Mouse (Mus musculus) embryonic facial prominence, embryonic 13.5 days (tissue): ENCODE results near the gene Uggt1. TPM values are rescaled to one million over a fixed set of nuclear protein-coding genes. Genes with fewer than 3 reads are reported as not detected.

ENCODE experiments used
- ATAC-seq: fragments of 200-750 bp; cut with Nextera tagmentation; 2 replicates; pipeline ENCODE4 v1.8.0; 2017; ENCODE audit warnings: low read depth; ENCODE audit not compliant: insufficient number of reproducible peaks, insufficient read depth, low FRiP score, low TSS enrichment
- H3K27ac ChIP-seq: fragments of 300-500 bp; sonication (generic); 2 replicates; pipeline ENCODE4 v1.5.1; 2015; ENCODE audit warnings: moderate library complexity, mild to moderate bottlenecking, inconsistent platforms
- H3K27me3 ChIP-seq: fragments of 300-500 bp; sonication (generic); 2 replicates; pipeline ENCODE4 v1.6.1; 2015; ENCODE audit warnings: mild to moderate bottlenecking, inconsistent platforms
- H3K36me3 ChIP-seq: fragments of 300-500 bp; sonication (generic); 2 replicates; pipeline ENCODE4 v1.6.1; 2015; ENCODE audit warnings: mild to moderate bottlenecking, inconsistent platforms
- H3K4me1 ChIP-seq: fragments of 300-500 bp; sonication (generic); 2 replicates; pipeline ENCODE4 v1.6.1; 2015; ENCODE audit warnings: inconsistent platforms
- H3K4me2 ChIP-seq: fragments of 300-500 bp; sonication (generic); 2 replicates; pipeline ENCODE4 v1.6.1; 2015; ENCODE audit warnings: moderate library complexity, mild to moderate bottlenecking, inconsistent platforms
- H3K4me3 ChIP-seq: fragments of 300-500 bp; sonication (generic); 2 replicates; pipeline ENCODE4 v1.5.1; 2015; ENCODE audit warnings: mild to moderate bottlenecking, inconsistent platforms
- H3K9ac ChIP-seq: fragments of 300-500 bp; sonication (generic); 2 replicates; pipeline ENCODE4 v1.6.1; 2015; ENCODE audit warnings: mild to moderate bottlenecking, inconsistent platforms
- H3K9me3 ChIP-seq: fragments of 300-500 bp; sonication (generic); 2 replicates; pipeline ENCODE4 v1.6.1; 2016; ENCODE audit warnings: inconsistent platforms
- WGBS: fragments of 180-500 bp; shearing (Covaris S2); methylation state at CpG from one replicate; pipeline ENCODE4 v1.1.7; 2015; ENCODE audit warnings: mixed read lengths; 5-methylcytosine and 5-hydroxymethylcytosine counted together
- polyA plus RNA-seq: library from polyadenylated mRNA; unstranded; fragments of >200 nt; fragmentation: Nextera tagmentation; extraction: Ambion mirVana; gene quantifications from 2 replicates; pipeline ENCODE4 v1.2.1, GENCODE M21; 2015

Uggt1 gene
- polyA plus RNA-seq, 1 experiment from 2014 or later, result 54.4 TPM

- Histone ChIP-seq H3K27ac (0 out of 2 replicates have a peak overlapping the region, but pooled peaks have one; percentile 16), H3K4me3 (no peak overlapping the region), H3K9me3 (no peaks in the 10 kb centered on the region), H3K4me1 (no peaks in the 10 kb centered on the region), H3K36me3 (peaks cover 92% of the 10 kb centered on the region), H3K9ac (no peak overlapping the region), H3K4me2 (no peak overlapping the region), H3K27me3 (no peaks in the 10 kb centered on the region)
- 82% methylated on average over 9 of the region's 9 CpGs for WGBS
- ATAC-seq, result no peak
Observed at GRCm38 (mm10) chr1:36161208-36161607, 83.3 kb downstream of the Uggt1 start.

GRCm38 (mm10) chr1:36160246-36160645, 84.3 kb downstream of the Uggt1 start:
- no peaks in the 10 kb centered on the region for H3K9me3 ChIP-seq
- no peak overlapping the region for H3K9ac ChIP-seq
- no peak overlapping the region for H3K4me3 ChIP-seq
- 89% methylated on average over 8 of the region's 8 CpGs for WGBS
- no peak for ATAC-seq
- no peak overlapping the region for H3K4me2 ChIP-seq
- H3K27ac ChIP-seq, result no peak overlapping the region
- H3K36me3 ChIP-seq, result peaks cover 92% of the 10 kb centered on the region
- no peaks in the 10 kb centered on the region for H3K27me3 ChIP-seq
- H3K4me1 ChIP-seq, result no peaks in the 10 kb centered on the region

DNA sequence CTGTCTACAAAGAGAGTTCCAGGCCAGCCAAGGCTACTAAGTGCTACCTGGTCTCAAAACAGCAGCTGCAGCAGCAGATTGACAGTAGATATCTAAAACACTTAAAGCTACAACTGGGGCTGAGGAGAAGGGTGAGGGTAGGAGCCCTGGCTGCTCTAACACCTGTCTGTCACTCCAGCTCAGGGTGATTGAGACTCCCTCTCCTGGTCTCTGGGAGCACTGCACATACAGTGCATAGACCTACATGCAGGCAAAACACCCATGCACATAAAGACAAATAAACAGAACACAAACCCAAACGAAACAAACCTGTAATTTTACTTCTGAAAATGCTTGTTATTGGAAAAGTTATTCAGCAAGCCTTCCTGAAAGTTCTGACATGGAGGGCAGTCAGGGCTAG, 95.1 kb downstream of the Uggt1 start:
- WGBS, result 60% methylated on average over 1 of the region's 1 CpGs
- no peak overlapping the region for H3K4me3 ChIP-seq
- H3K9ac ChIP-seq, result no peak overlapping the region
- H3K36me3 ChIP-seq, result peaks cover 80% of the 10 kb centered on the region
- H3K4me1 ChIP-seq, result no peaks in the 10 kb centered on the region
- H3K4me2 ChIP-seq, result no peak overlapping the region
- no peak for ATAC-seq
- no peak overlapping the region for H3K27ac ChIP-seq
- no peaks in the 10 kb centered on the region for H3K9me3 ChIP-seq
- no peaks in the 10 kb centered on the region for H3K27me3 ChIP-seq

DNA sequence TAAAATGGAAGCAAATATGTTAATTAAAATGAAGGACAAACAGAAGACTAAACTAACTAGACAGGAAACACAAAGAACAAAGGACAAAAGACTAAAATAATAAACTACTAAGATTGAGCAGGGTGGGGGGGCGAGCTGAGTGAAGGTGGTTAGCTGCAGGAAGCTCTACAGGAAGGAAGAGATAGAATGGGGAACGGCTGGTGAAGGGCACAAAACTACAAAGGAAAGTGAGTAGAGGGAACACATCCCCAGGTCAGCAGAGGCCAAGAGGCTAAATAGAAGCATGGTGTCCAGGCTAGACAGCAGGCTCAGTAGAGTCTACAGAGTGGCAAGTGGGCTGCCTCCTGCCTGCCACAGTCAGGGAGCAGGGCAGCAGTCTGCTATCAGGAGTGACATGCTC, 95.7 kb downstream of the Uggt1 start:
- 66% methylated on average over 2 of the region's 2 CpGs for WGBS
- Histone ChIP-seq H3K9ac (no peak overlapping the region; the same call in 1 of the 2 replicates), H3K4me2 (no peak overlapping the region), H3K36me3 (peaks cover 81% of the 10 kb centered on the region), H3K27ac (no peak overlapping the region), H3K9me3 (no peaks in the 10 kb centered on the region), H3K4me1 (no peaks in the 10 kb centered on the region), H3K27me3 (no peaks in the 10 kb centered on the region), H3K4me3 (no peak overlapping the region)
- no peak for ATAC-seq

DNA sequence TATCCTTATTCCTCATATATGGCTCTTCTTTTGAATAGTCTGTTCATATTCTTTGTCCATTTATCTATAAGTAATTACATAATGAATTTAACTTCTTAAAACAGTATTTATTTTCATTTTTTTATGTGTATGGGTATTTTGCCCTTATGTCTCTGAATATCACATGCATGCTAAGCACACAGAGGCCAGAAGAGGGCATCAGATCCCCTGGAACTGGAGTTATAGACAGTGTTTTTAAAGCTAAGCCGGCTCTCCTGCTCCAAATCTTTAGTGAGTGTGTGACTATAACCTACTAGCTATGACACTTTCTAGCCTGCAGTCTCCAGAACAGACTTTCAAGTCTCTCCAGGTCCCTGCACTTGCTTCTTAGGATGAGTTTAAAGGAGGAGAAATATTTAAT, 99.5 kb downstream of the Uggt1 start:
- Histone ChIP-seq H3K27me3 (no peaks in the 10 kb centered on the region), H3K4me3 (no peak overlapping the region), H3K27ac (no peak overlapping the region), H3K9ac (no peak overlapping the region), H3K9me3 (no peaks in the 10 kb centered on the region), H3K4me2 (no peak overlapping the region), H3K4me1 (no peaks in the 10 kb centered on the region), H3K36me3 (peaks cover 79% of the 10 kb centered on the region)
- 20% methylated on average over 1 of the region's 1 CpGs for WGBS
- no peak for ATAC-seq

- H3K27ac ChIP-seq, result no peak overlapping the region
- H3K9ac ChIP-seq, result no peak overlapping the region
- H3K4me1 ChIP-seq, result no peaks in the 10 kb centered on the region
- H3K4me3 ChIP-seq, result no peak overlapping the region
- no peak overlapping the region for H3K4me2 ChIP-seq
- H3K9me3 ChIP-seq, result no peaks in the 10 kb centered on the region
- no peak for ATAC-seq
- WGBS, result 96% methylated on average over 15 of the region's 15 CpGs
- peaks cover 39% of the 10 kb centered on the region for H3K36me3 ChIP-seq
- H3K27me3 ChIP-seq, result no peaks in the 10 kb centered on the region
Observed at GRCm38 (mm10) chr1:36140311-36140710, 104.2 kb downstream of the Uggt1 start.

DNA sequence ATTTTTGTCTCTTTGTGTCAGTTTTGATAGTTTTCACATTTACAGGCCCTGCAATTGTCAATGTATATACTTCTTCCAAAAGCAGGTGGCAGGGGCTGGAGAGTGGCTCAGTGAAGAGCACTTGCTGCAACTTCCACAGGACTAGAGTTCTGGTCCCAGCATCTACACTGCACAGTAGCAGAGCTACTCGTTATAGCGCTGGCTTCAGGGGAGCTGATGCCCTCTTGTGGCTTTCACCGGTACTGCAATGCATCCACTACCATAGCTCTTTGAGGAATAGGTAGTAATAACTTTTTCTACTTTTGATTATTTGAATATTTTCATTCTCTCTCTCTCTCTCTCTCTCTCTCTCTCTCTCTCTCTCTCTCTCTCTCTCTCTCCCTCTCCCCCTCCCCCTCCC, 109.9 kb downstream of the Uggt1 start:
- WGBS, result under 1% methylated on average over 3 of the region's 3 CpGs
- Histone ChIP-seq H3K4me2 (no peak overlapping the region), H3K9me3 (no peaks in the 10 kb centered on the region), H3K36me3 (no peaks in the 10 kb centered on the region), H3K9ac (no peak overlapping the region), H3K4me3 (no peak overlapping the region), H3K27ac (no peak overlapping the region), H3K27me3 (no peaks in the 10 kb centered on the region), H3K4me1 (no peaks in the 10 kb centered on the region; the same call in 1 of the 2 replicates)
- ATAC-seq, result no peak

- H3K4me3 ChIP-seq, result no peak overlapping the region
- WGBS, result 68% methylated on average over 3 of the region's 3 CpGs
- no peaks in the 10 kb centered on the region for H3K27me3 ChIP-seq
- no peak overlapping the region for H3K27ac ChIP-seq
- H3K4me1 ChIP-seq, result no peaks in the 10 kb centered on the region; the same call in 1 of the 2 replicates
- no peak overlapping the region for H3K4me2 ChIP-seq
- no peak for ATAC-seq
- H3K9me3 ChIP-seq, result no peaks in the 10 kb centered on the region
- H3K9ac ChIP-seq, result no peak overlapping the region
- no peaks in the 10 kb centered on the region for H3K36me3 ChIP-seq
Observed at GRCm38 (mm10) chr1:36133647-36134046, 110.9 kb downstream of the Uggt1 start.

- WGBS, result 68% methylated on average over 8 of the region's 8 CpGs
- no peak overlapping the region for H3K4me3 ChIP-seq
- no peak for ATAC-seq
- H3K4me1 ChIP-seq, result no peaks in the 10 kb centered on the region; the same call in 1 of the 2 replicates
- H3K9ac ChIP-seq, result no peak overlapping the region
- no peak overlapping the region for H3K27ac ChIP-seq
- H3K27me3 ChIP-seq, result no peaks in the 10 kb centered on the region
- H3K4me2 ChIP-seq, result no peak overlapping the region
- no peaks in the 10 kb centered on the region for H3K9me3 ChIP-seq
- no peaks in the 10 kb centered on the region for H3K36me3 ChIP-seq
Observed at GRCm38 (mm10) chr1:36133041-36133440, 111.5 kb downstream of the Uggt1 start.

GRCm38 (mm10) chr1:36132211-36132610, 112.3 kb downstream of the Uggt1 start:
- Histone ChIP-seq H3K27me3 (no peaks in the 10 kb centered on the region), H3K4me3 (no peak overlapping the region), H3K27ac (no peak overlapping the region), H3K4me2 (no peak overlapping the region), H3K36me3 (no peaks in the 10 kb centered on the region), H3K9me3 (no peaks in the 10 kb centered on the region), H3K9ac (no peak overlapping the region), H3K4me1 (no peaks in the 10 kb centered on the region; the same call in 1 of the 2 replicates)
- no peak for ATAC-seq
- WGBS, result 62% methylated on average over 4 of the region's 4 CpGs

GRCm38 (mm10) chr1:36131766-36132165, 112.8 kb downstream of the Uggt1 start:
- Histone ChIP-seq H3K4me3 (no peak overlapping the region), H3K9ac (no peak overlapping the region), H3K9me3 (no peaks in the 10 kb centered on the region), H3K4me1 (no peaks in the 10 kb centered on the region; the same call in 1 of the 2 replicates), H3K4me2 (no peak overlapping the region), H3K27me3 (no peaks in the 10 kb centered on the region), H3K27ac (no peak overlapping the region), H3K36me3 (no peaks in the 10 kb centered on the region)
- 66% methylated on average over 8 of the region's 8 CpGs for WGBS
- ATAC-seq, result no peak

DNA sequence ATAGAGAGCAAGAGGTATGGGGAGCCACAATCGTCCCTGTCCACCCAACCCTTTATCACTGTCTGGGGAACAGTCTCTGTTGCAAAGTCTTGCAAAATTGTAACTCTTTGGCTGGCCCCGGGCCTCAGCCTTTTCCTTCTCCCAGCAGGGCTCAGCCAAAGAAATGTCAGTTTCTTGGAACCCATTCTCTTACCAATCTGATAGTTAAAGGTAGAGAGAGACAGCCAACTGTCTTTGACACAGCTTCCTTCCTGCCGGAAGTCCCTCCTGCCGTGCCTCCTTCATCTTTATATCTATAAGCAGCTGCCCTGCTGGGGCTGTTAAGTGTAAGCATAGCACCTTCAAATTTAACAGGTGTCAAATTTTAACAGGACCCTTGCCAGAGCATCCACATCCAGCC, 113.4 kb downstream of the Uggt1 start:
- no peak for ATAC-seq
- Histone ChIP-seq H3K9ac (no peak overlapping the region), H3K4me3 (no peak overlapping the region), H3K36me3 (no peaks in the 10 kb centered on the region), H3K27me3 (no peaks in the 10 kb centered on the region), H3K4me1 (no peaks in the 10 kb centered on the region; the same call in 1 of the 2 replicates), H3K9me3 (no peaks in the 10 kb centered on the region), H3K27ac (no peak overlapping the region), H3K4me2 (no peak overlapping the region)
- WGBS, result 67% methylated on average over 4 of the region's 4 CpGs
